Mouse (Mus musculus) mammary gland, adult 2 months (tissue): ENCODE measurements around the gene Gm14190. TPM values are rescaled to one million over a fixed set of nuclear protein-coding genes. Genes with fewer than 3 reads are reported as not detected.

ENCODE experiments used
- polyA plus RNA-seq: library from polyadenylated mRNA; depleted of rRNA; stranded (reverse); fragments of >200 nt; gene quantifications from 2 replicates; pipeline ENCODE4 v1.2.3, GENCODE M21; 2012; ENCODE audit warnings: low replicate concordance; rRNA removed

Gm14190 gene
- polyA plus RNA-seq = not detected in 2 replicates

DNA sequence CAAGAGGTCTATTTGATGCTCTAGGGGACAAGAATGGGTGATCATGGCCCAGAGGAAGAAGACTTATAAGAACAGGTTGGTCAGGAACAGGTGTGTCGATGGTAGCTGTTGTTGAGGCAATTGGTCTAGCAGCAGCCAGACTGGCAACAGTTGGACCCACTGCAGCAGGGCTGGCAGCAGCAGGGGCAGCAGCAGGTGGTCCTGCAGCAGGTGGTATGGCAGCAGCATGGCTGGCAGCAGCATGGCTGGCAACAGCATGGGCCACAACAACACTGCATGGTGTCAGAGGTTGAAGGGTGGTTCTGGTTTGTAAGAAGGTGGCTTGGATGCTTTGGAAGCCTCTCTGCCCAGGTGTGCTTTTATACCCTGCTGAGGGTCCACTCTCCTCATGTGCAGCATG lies at the start of gene Gm14190:
Gene Gm14190 (minus strand): TSS at position 278 of the 400 bp plus-strand sequence.

GRCm38 (mm10) chr11:99734190-99734589 lies 43.6 kb upstream of the Gm14190 start, which contains the start of gene Gm14180:
Gm14180 (minus strand) TSS chr11:99734290.

DNA sequence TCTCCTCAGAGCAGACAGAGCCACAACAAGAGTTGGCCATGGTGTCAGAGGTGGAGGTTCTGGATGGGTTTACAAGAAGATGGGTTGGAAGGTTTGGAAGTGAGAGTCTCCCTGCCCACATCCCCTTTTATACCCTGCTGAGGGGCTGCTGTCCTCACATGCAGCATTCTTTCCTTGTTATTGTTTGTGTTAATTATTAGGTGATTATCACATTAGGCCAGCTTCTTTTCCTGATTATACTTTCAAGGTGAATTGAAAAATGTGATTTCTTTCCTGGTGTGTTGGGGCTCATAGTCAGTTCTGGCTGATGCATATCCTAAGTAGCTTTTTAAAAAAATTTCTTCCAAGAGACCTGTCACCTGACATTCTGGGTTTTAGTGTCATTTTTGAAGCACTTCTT lies 24.7 kb downstream of the Gm14190 start, which contains the start of gene Krtap4-6:
Gene Krtap4-6 (minus strand): TSS at position 101 of the 400 bp plus-strand sequence.

DNA sequence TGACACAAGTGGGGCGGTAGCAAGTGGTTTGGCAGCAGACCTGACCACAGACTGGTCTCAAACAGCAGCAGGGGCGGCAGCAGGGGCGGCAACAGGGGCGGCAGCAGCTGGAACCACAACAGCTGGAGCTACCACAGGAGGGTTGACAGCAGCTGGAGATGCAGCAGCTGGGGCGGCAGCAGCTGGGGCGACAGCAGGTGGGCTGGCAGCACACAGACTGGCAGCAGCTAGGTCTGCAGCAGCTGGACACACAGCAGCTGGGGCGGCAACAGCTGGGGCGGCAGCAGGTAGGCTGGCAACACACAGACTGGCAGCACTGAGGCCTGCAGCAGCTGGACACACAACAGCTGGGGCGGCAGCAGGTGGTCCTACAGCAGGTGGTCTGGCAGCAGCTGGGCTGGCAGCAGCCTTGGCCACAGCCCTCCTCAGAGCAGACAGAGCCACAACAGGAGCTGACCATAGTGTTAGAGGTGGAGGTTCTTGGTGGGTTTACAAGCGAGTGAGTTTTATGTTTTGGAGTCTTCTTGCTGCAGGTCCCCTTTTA lies 32.0 kb downstream of the Gm14190 start, which contains the start of gene Gm11563:
Gene Gm11563 (minus strand): TSS at position 494 of the 544 bp plus-strand sequence.

DNA sequence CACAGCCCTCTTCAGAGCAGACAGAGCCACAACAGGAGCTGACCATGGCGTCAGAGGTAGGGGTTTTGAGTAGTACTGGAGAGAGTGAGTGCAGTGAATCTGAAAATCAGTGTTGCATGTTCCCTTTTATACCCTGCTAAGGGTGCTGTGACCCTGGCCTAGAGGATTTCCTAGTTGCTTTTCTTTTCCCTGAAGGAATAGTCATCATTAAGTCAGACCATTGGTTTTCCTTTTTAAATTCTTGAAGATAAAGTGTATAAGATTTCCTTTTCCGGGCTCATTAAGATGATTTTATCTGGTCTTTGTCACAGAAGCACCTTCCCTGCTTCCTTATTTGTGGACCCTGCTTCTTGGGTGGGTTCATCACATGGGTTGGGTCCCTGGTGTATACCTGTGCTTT lies 40.4 kb downstream of the Gm14190 start, which contains the start of gene Gm11555:
Gene Gm11555 (minus strand): TSS at position 101 of the 400 bp plus-strand sequence.

DNA sequence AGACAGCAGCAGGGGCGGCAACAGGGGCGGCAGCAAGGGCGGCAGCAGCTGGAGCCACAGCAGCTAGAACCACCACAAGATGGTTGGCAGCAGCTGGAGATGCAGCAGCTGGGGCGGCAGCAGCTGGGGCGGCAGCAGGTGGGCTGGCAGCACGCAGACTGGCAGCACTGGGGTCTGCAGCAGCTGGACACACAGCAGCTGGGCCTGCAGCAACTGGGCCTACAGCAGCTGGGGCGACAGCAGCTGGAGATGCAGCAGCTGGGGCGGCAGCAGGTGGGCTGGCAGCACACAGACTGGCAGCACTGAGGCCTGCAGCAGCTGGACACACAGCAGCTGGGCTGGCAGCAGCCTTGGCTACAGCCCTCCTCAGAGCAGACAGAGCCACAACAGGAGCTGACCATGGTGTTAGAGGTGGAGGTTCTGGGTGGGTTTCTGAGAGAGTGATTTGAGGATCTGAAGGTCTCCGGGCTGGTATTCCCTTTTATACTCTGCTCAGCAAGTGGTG lies 46.9 kb downstream of the Gm14190 start, which contains the start of gene Krtap4-7:
Gene Krtap4-7 (minus strand): TSS at position 455 of the 505 bp plus-strand sequence.

Other genes with a start within 250 kb of the Gm14190 start
- 2.8 and 3.9 TPM in 2 replicates for gene Krt23, start 197.6 kb downstream of the Gm14190 start, polyA plus RNA-seq
- gene Krt39, start 169.4 kb downstream of the Gm14190 start, polyA plus RNA-seq = not detected in 2 replicates
- gene Krt40, start 147.6 kb downstream of the Gm14190 start, polyA plus RNA-seq = not detected in 2 replicates
- gene Krtap3-3, start 139.9 kb downstream of the Gm14190 start, polyA plus RNA-seq = not detected in 2 replicates
- gene Krtap3-2, start 133.9 kb downstream of the Gm14190 start, polyA plus RNA-seq = 0.43 and 2.2 TPM in 2 replicates
- not detected in 2 replicates for gene Gm11939, start 131.3 kb downstream of the Gm14190 start, polyA plus RNA-seq
- not detected in 2 replicates for gene Krtap3-1, start 124.1 kb downstream of the Gm14190 start, polyA plus RNA-seq
- not detected in 2 replicates for gene Krtap1-5, start 109.7 kb downstream of the Gm14190 start, polyA plus RNA-seq
- gene Krtap1-4, start 107.1 kb downstream of the Gm14190 start, polyA plus RNA-seq = not detected in 2 replicates
- not detected in 2 replicates for gene Krtap1-3, start 99.4 kb downstream of the Gm14190 start, polyA plus RNA-seq
- not detected in 2 replicates for gene Krtap9-3, start 92.6 kb downstream of the Gm14190 start, polyA plus RNA-seq
- gene Gm11938, start 87.4 kb downstream of the Gm14190 start, polyA plus RNA-seq = not detected in 2 replicates
- gene Gm11937, start 80.6 kb downstream of the Gm14190 start, polyA plus RNA-seq = not detected in 2 replicates
- not detected in 2 replicates for gene Krtap2-4, start 75.9 kb downstream of the Gm14190 start, polyA plus RNA-seq
- not detected in 2 replicates for gene Gm11562, start 70.3 kb downstream of the Gm14190 start, polyA plus RNA-seq
- not detected in 2 replicates for gene Krtap4-1, start 62.5 kb downstream of the Gm14190 start, polyA plus RNA-seq
- gene Krtap4-2, start 55.7 kb downstream of the Gm14190 start, polyA plus RNA-seq = not detected in 2 replicates
- gene Krtap4-7, start 46.7 kb downstream of the Gm14190 start, polyA plus RNA-seq = not detected in 2 replicates
- not detected in 2 replicates for gene Gm11555, start 40.5 kb downstream of the Gm14190 start, polyA plus RNA-seq
- gene Gm11563, start 31.8 kb downstream of the Gm14190 start, polyA plus RNA-seq = not detected in 2 replicates
- gene Krtap4-6, start 24.8 kb downstream of the Gm14190 start, polyA plus RNA-seq = not detected in 2 replicates
- not detected in 2 replicates for gene Gm14180, start 43.5 kb upstream of the Gm14190 start, polyA plus RNA-seq
- not detected in 2 replicates for gene Gm11595, start 82.2 kb upstream of the Gm14190 start, polyA plus RNA-seq
- not detected in 2 replicates for gene Krtap4-8, start 90.0 kb upstream of the Gm14190 start, polyA plus RNA-seq
- not detected in 2 replicates for gene Krtap4-9, start 94.5 kb upstream of the Gm14190 start, polyA plus RNA-seq
- not detected in 2 replicates for gene Gm11596, start 102.7 kb upstream of the Gm14190 start, polyA plus RNA-seq
- not detected in 2 replicates for gene Gm11569, start 108.2 kb upstream of the Gm14190 start, polyA plus RNA-seq
- gene Gm11554, start 113.7 kb upstream of the Gm14190 start, polyA plus RNA-seq = not detected in 2 replicates
- gene Krtap4-13, start 119.2 kb upstream of the Gm14190 start, polyA plus RNA-seq = not detected in 2 replicates
- gene Gm11564, start 124.9 kb upstream of the Gm14190 start, polyA plus RNA-seq = not detected in 2 replicates
- gene 2300003K06Rik, start 147.3 kb upstream of the Gm14190 start, polyA plus RNA-seq = not detected in 2 replicates
- not detected in 2 replicates for gene Krtap4-16, start 160.9 kb upstream of the Gm14190 start, polyA plus RNA-seq
- gene Gm11568, start 167.2 kb upstream of the Gm14190 start, polyA plus RNA-seq = not detected in 2 replicates
- not detected in 2 replicates for gene Gm11559, start 173.7 kb upstream of the Gm14190 start, polyA plus RNA-seq
- gene Krtap9-1, start 182.6 kb upstream of the Gm14190 start, polyA plus RNA-seq = not detected in 2 replicates
- gene Gm11567, start 188.4 kb upstream of the Gm14190 start, polyA plus RNA-seq = not detected in 2 replicates
- gene Krtap31-1, start 217.2 kb upstream of the Gm14190 start, polyA plus RNA-seq = not detected in 2 replicates
- not detected in 2 replicates for gene Gm11565, start 224.0 kb upstream of the Gm14190 start, polyA plus RNA-seq
- gene Krtap31-2, start 245.6 kb upstream of the Gm14190 start, polyA plus RNA-seq = not detected in 2 replicates